Mouse (Mus musculus) pancreas, adult 10 weeks (tissue): ENCODE measurements around the gene Ndufs4. TPM values are rescaled to one million over a fixed set of nuclear protein-coding genes. Genes with fewer than 3 reads are reported as not detected.

Experiments used
- polyA plus RNA-seq: library from polyadenylated mRNA; stranded (reverse); fragments of 350-450 nt; fragmentation: Illumina TruSeq; extraction: RNeasy Lipid Tissue Mini Kit (QIAGEN cat#74804); gene quantifications from one replicate; pipeline ENCODE4 v1.2.3, GENCODE M21; 2015; ENCODE audit warnings: low read depth, low replicate concordance; ENCODE audit not compliant: insufficient read depth

The Ndufs4 gene
- 26.8 TPM for polyA plus RNA-seq

DNA sequence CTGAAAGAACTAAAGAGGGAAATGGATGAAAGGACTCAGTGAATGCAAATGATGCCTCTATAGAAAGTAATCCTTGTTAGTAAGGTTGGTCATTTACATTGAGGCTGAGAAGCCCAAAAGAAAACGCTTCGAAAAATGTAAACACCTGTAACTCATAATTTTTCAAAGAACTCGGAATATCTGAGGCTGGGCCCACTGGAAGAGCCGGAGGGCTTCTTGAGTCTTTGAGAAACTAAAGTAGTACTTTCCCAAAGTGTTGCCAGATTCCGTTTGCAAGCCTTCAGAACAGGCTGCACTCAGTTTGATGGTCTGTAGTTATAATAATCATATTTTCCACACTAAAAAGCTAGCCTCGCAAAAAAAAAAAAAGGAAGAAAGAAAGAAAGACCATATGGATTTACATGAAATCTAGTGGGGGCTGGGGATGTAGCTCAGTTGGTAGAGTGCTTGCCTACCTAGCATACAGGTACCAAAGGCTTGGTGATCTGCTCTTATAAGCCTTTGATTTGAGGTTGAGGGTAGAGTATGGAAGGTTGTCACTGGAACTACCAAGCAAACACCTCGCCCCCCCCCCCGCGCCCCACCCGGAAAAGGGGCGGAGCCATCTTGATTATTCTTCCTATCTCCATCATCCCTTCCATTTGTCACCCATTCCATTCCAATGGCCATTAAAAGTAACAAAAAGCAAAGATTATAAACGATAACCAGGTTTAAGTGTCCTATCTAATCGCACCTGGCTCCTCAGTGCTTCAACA, at the start of gene Ndufs4:
Ndufs4 (minus strand) TSS at position 48 of the 755 bp plus-strand sequence.

Other genes starting within 250 kb of the Ndufs4 start
- gene Fst, start 70.7 kb upstream of the Ndufs4 start, polyA plus RNA-seq, result 4.5 TPM